In genomic region chr11:94994947-94995772, GRCm38 (mm10) we compare ENCODE assay signal across 10 mouse cellular contexts. TPM values are rescaled to one million over a fixed set of nuclear protein-coding genes. Genes with fewer than 3 reads are reported as not detected.
A peak's percentile ranks its signal among the peaks of the same experiment; 100 is the strongest.
DNase-seq lines count a peak whose midpoint lies in the region; ATAC-seq and TF ChIP-seq lines count a peak whose summit lies in the region.
"Had no signal": no experiment of that assay in that cellular context is flagged by ENCODE, and none has a peak within 500 bp of the region (broad histone marks: within the 10 kb centered on the region; RNA-seq: fewer than 3 reads in every experiment).

No protein-coding gene starts in this region.

- peak in 1 of 2 experiments; percentile 35 for DNase-seq in cerebellum, adult 2 months
- DNase-seq in cerebellum, postnatal 4 days (ENCODE audit: low spot score in 2 of 2): no peak
- DNase-seq in spleen, adult 2 months (ENCODE audit: low read depth in 1 of 2, low spot score in 2 of 2): no peak
- no peak for DNase-seq in spleen, adult 18-20 months
- no peak for DNase-seq in adrenal gland, postnatal 10 days
- DNase-seq: kidney, postnatal 36 days had no signal

- no peaks in the 10 kb centered on the region for H3K27me3 ChIP-seq in cerebellum, adult 2 months (ENCODE audit: control insufficient read depth, insufficient read depth, low read length)
- H3K27me3 ChIP-seq in spleen, adult 2 months (ENCODE audit: control insufficient read depth, insufficient read depth, low read length): no peaks in the 10 kb centered on the region
- no peaks in the 10 kb centered on the region for H3K27me3 ChIP-seq in limb, embryonic 13.5 days
- no peaks in the 10 kb centered on the region for H3K27me3 ChIP-seq in stomach, embryonic 15.5 days (replicated peaks)

- peak overlapping the region; percentile 82 for H3K4me3 ChIP-seq in cerebellum, adult 2 months (replicated peaks; ENCODE audit: insufficient read depth, low read depth, low read length)
- no peak overlapping the region for H3K4me3 ChIP-seq in spleen, adult 2 months (ENCODE audit: extremely low read depth, insufficient read depth, insufficient read length)
- peak overlapping the region; percentile 94 for H3K4me3 ChIP-seq in limb, embryonic 13.5 days
- H3K4me3 ChIP-seq in stomach, embryonic 15.5 days (replicated peaks): peak overlapping the region; percentile 90; the same call in 1 of the 2 replicates

- no peak for TF ChIP-seq CTCF in cerebellum, adult 2 months (IDR thresholded peaks at IDR 0.05; ENCODE audit: borderline replicate concordance, insufficient read depth, low read depth, low read length)
- no peak for TF ChIP-seq CTCF in spleen, adult 2 months (IDR thresholded peaks at IDR 0.05; ENCODE audit: extremely low read depth, insufficient read depth, insufficient read length, insufficient replicate concordance)

- peak overlapping the region; percentile 97; the same call in 1 of the 2 replicates for H3K27ac ChIP-seq in cerebellum, adult 2 months (ENCODE audit: insufficient read depth, low read length)
- H3K27ac ChIP-seq in spleen, adult 2 months (ENCODE audit: insufficient read depth, low read length): peak overlapping the region; percentile 8; the same call in 1 of the 2 replicates
- H3K27ac ChIP-seq in limb, embryonic 13.5 days: no peak overlapping the region
- H3K27ac ChIP-seq in stomach, embryonic 15.5 days: no peak overlapping the region

- H3K4me1 ChIP-seq in cerebellum, adult 2 months (ENCODE audit: control insufficient read depth, insufficient read depth, low read length): peaks cover 42% of the 10 kb centered on the region
- H3K4me1 ChIP-seq in spleen, adult 2 months (ENCODE audit: control insufficient read depth, insufficient read depth, insufficient read length): peaks cover 32% of the 10 kb centered on the region
- H3K4me1 ChIP-seq in limb, embryonic 13.5 days: peaks cover 49% of the 10 kb centered on the region
- peaks cover 63% of the 10 kb centered on the region for H3K4me1 ChIP-seq in stomach, embryonic 15.5 days

- 41% methylated on average over 11 of the region's 11 CpGs for WGBS in cerebellum, adult 2 months
- WGBS in spleen, adult 2 months: 50% methylated on average over 11 of the region's 11 CpGs
- 80% methylated on average over 11 of the region's 11 CpGs for WGBS in limb, embryonic 13.5 days
- WGBS in stomach, embryonic 15.5 days: 72% methylated on average over 11 of the region's 11 CpGs

- peak overlapping the region; percentile 100 for H3K4me2 ChIP-seq in limb, embryonic 13.5 days (replicated peaks)
- H3K4me2 ChIP-seq in stomach, embryonic 15.5 days: peak overlapping the region; percentile 92

- no peak for TF ChIP-seq POLR2A in cerebellum, adult 2 months (IDR thresholded peaks at IDR 0.05; ENCODE audit: borderline replicate concordance, insufficient read depth, low read length)
- no peak for TF ChIP-seq POLR2A in spleen, adult 2 months (IDR thresholded peaks at IDR 0.05; ENCODE audit: low read depth, low read length)

- no peaks in the 10 kb centered on the region for H3K9me3 ChIP-seq in limb, embryonic 13.5 days
- no peaks in the 10 kb centered on the region for H3K9me3 ChIP-seq in stomach, embryonic 15.5 days

- ATAC-seq in limb, embryonic 13.5 days (ENCODE audit: low FRiP score, low read depth): no peak
- no peak for ATAC-seq in stomach, embryonic 15.5 days (ENCODE audit: insufficient read depth, low FRiP score, low read depth)
- ATAC-seq in activated CD4-positive, CD25-positive, alpha-beta regulatory T cell, adult 4 months: no peak

- H3K9ac ChIP-seq in limb, embryonic 13.5 days: peak overlapping the region; percentile 92
- no peak overlapping the region for H3K9ac ChIP-seq in stomach, embryonic 15.5 days

- peaks cover 6% of the 10 kb centered on the region for H3K36me3 ChIP-seq in spleen, adult 2 months (ENCODE audit: control insufficient read depth, insufficient read depth, low read length)
- peaks cover 53% of the 10 kb centered on the region for H3K36me3 ChIP-seq in limb, embryonic 13.5 days
- H3K36me3 ChIP-seq in stomach, embryonic 15.5 days: peaks cover 26% of the 10 kb centered on the region

RNA-seq across cellular contexts. Expression of gene Ppp1r9b, which starts 4.3 kb away (rescaled TPM):
- polyA plus RNA-seq in cerebellum, adult 2 months (2012; rRNA removed): 149 and 153 TPM in 2 replicates
- 51.9 and 54.5 TPM in 2 replicates for polyA plus RNA-seq in spleen, adult 2 months (2012; rRNA removed)
- polyA plus RNA-seq in limb, embryonic 13.5 days (2015; fragmentation: Nextera tagmentation; extraction: Ambion mirVana): 11.4 and 11.8 TPM in 2 replicates
- polyA plus RNA-seq in stomach, embryonic 15.5 days (2015; fragmentation: Nextera tagmentation; extraction: Ambion mirVana): 10.3 TPM in 2 replicates
- polyA plus RNA-seq in activated CD4-positive, CD25-positive, alpha-beta regulatory T cell, adult 4 months (2017; shearing (Covaris generic)): 10 to 100 TPM; 23.1 to 24.0 TPM
- total RNA-seq in adrenal gland, postnatal 10 days (2021): 10 to 100 TPM; 83.3 to 96.2 TPM

RNA-seq across cellular contexts. Expression of gene Samd14, which starts 14.5 kb away (rescaled TPM):
- polyA plus RNA-seq in cerebellum, adult 2 months (2012; rRNA removed): 80.7 and 89.4 TPM in 2 replicates
- 19.3 and 23.7 TPM in 2 replicates for polyA plus RNA-seq in spleen, adult 2 months (2012; rRNA removed)
- polyA plus RNA-seq in limb, embryonic 13.5 days (2015; fragmentation: Nextera tagmentation; extraction: Ambion mirVana): 37.2 and 37.7 TPM in 2 replicates
- polyA plus RNA-seq in stomach, embryonic 15.5 days (2015; fragmentation: Nextera tagmentation; extraction: Ambion mirVana): 19.8 and 21.1 TPM in 2 replicates
- under 1 TPM in 1 of 2 experiments, not detected in 1; 0.32 TPM for polyA plus RNA-seq in activated CD4-positive, CD25-positive, alpha-beta regulatory T cell, adult 4 months (2017; shearing (Covaris generic))
- total RNA-seq in adrenal gland, postnatal 10 days (2021): 10 to 100 TPM in 1 of 2 experiments, 1 to 10 TPM in 1; 7.3 to 11.0 TPM

RNA-seq across cellular contexts. Expression of gene Sgca, which starts 19.0 kb away (rescaled TPM):
- polyA plus RNA-seq in cerebellum, adult 2 months (2012; rRNA removed): 1.9 and 3.9 TPM in 2 replicates
- polyA plus RNA-seq in spleen, adult 2 months (2012; rRNA removed): 0.85 and 1.5 TPM in 2 replicates
- polyA plus RNA-seq in limb, embryonic 13.5 days (2015; fragmentation: Nextera tagmentation; extraction: Ambion mirVana): 6.1 and 7.1 TPM in 2 replicates
- 0.17 and 0.27 TPM in 2 replicates for polyA plus RNA-seq in stomach, embryonic 15.5 days (2015; fragmentation: Nextera tagmentation; extraction: Ambion mirVana)
- under 1 TPM in 1 of 2 experiments, not detected in 1; 0.46 TPM for polyA plus RNA-seq in activated CD4-positive, CD25-positive, alpha-beta regulatory T cell, adult 4 months (2017; shearing (Covaris generic))
- total RNA-seq in adrenal gland, postnatal 10 days (2021): 10 to 100 TPM in 1 of 2 experiments, 1 to 10 TPM in 1; 4.5 to 16.8 TPM

RNA-seq across cellular contexts. Expression of gene Hils1, which starts 27.8 kb away (rescaled TPM):
- not detected in 2 replicates for polyA plus RNA-seq in cerebellum, adult 2 months (2012; rRNA removed)
- polyA plus RNA-seq in spleen, adult 2 months (2012; rRNA removed): not detected in 2 replicates
- not detected in 2 replicates for polyA plus RNA-seq in limb, embryonic 13.5 days (2015; fragmentation: Nextera tagmentation; extraction: Ambion mirVana)
- not detected in 2 replicates for polyA plus RNA-seq in stomach, embryonic 15.5 days (2015; fragmentation: Nextera tagmentation; extraction: Ambion mirVana)
- not detected for polyA plus RNA-seq in activated CD4-positive, CD25-positive, alpha-beta regulatory T cell, adult 4 months (2017; shearing (Covaris generic))
- not detected for total RNA-seq in adrenal gland, postnatal 10 days (2021)
- polyA plus RNA-seq: brain, embryonic 14.5 days had no signal

RNA-seq across cellular contexts. Expression of gene Pdk2, which starts 46.0 kb away (rescaled TPM):
- polyA plus RNA-seq in cerebellum, adult 2 months (2012; rRNA removed): 219 and 247 TPM in 2 replicates
- 12.6 and 13.8 TPM in 2 replicates for polyA plus RNA-seq in spleen, adult 2 months (2012; rRNA removed)
- 33.7 and 34.9 TPM in 2 replicates for polyA plus RNA-seq in limb, embryonic 13.5 days (2015; fragmentation: Nextera tagmentation; extraction: Ambion mirVana)
- polyA plus RNA-seq in stomach, embryonic 15.5 days (2015; fragmentation: Nextera tagmentation; extraction: Ambion mirVana): 30.2 and 35.1 TPM in 2 replicates
- 1 to 10 TPM; 2.9 to 5.6 TPM for polyA plus RNA-seq in activated CD4-positive, CD25-positive, alpha-beta regulatory T cell, adult 4 months (2017; shearing (Covaris generic))
- total RNA-seq in adrenal gland, postnatal 10 days (2021): 100 to 1,000 TPM; 144 to 199 TPM

Comparison
In these comparisons a context has a peak if more than half of its experiments do, and no peak if none do; other contexts are left out.
1. H3K27ac ChIP-seq: peak in cerebellum, adult 2 months (single experiment) and spleen, adult 2 months (single experiment); none in limb, embryonic 13.5 days (single experiment) and stomach, embryonic 15.5 days (single experiment).
2. RNA of gene Samd14, which starts 14.5 kb away (polyA plus RNA-seq): 80.7 to 89.4 TPM in cerebellum, adult 2 months, 37.2 to 37.7 TPM in limb, embryonic 13.5 days, 19.8 to 21.1 TPM in stomach, embryonic 15.5 days and 19.3 to 23.7 TPM in spleen, adult 2 months; 0.32 TPM in activated CD4-positive, CD25-positive, alpha-beta regulatory T cell, adult 4 months; every median in the first group is over 10 times any median in the second.